Mouse (Mus musculus): ENCODE data around the gene Gabrg2.

GRCm38 (mm10) chr11:41953550-41953949 lies 47.1 kb downstream of the Gabrg2 start:
- TF ChIP-seq CTCF (IDR thresholded peaks at IDR 0.05; ENCODE audit: extremely low read depth, insufficient read depth, low read length) (no peak), POLR2A (IDR thresholded peaks at IDR 0.05; ENCODE audit: extremely low read depth, insufficient read depth, low read length) (no peak)
